Mouse (Mus musculus) ES-Bruce4 (cell line): ENCODE measurements at regions not wholly inside any gene's neighbourhood (a gene's known extent, or its start where the extent isn't known, plus 50 kb on each side); places are given as distances from the start of the nearest gene placed in this dataset.

Experiments used
- H3K27ac ChIP-seq: 2 replicates; pipeline ENCODE4 v1.5.1; 2012; ENCODE audit warnings: low read length, inconsistent platforms; ENCODE audit not compliant: insufficient read depth
- H3K27me3 ChIP-seq: 2 replicates; pipeline ENCODE4 v1.6.1; 2012; ENCODE audit warnings: mild to moderate bottlenecking, low read length, inconsistent platforms; ENCODE audit not compliant: control insufficient read depth, poor library complexity, insufficient read depth, severe bottlenecking
- H3K36me3 ChIP-seq: 2 replicates; pipeline ENCODE4 v1.6.1; 2012; ENCODE audit warnings: inconsistent platforms, mild to moderate bottlenecking, low read length, moderate library complexity; ENCODE audit not compliant: control insufficient read depth, poor library complexity, insufficient read depth, severe bottlenecking
- H3K4me1 ChIP-seq: one replicate; pipeline ENCODE4 v1.8.1; 2011; ENCODE audit warnings: low read length; ENCODE audit not compliant: control insufficient read depth, insufficient read depth
- H3K4me3 ChIP-seq: 2 replicates; pipeline ENCODE4 v1.5.1; 2011; ENCODE audit warnings: low read depth, mild to moderate bottlenecking, low read length
- H3K9ac ChIP-seq: 2 replicates; pipeline ENCODE4 v1.6.1; 2012; ENCODE audit warnings: low read depth, mild to moderate bottlenecking, inconsistent platforms; ENCODE audit not compliant: poor library complexity, severe bottlenecking
- H3K9me3 ChIP-seq: replicated peaks from 2 replicates; pipeline ENCODE4 v1.6.1; 2012; ENCODE audit warnings: mild to moderate bottlenecking, low read length, inconsistent platforms; ENCODE audit not compliant: control insufficient read depth, poor library complexity, insufficient read depth, severe bottlenecking
- CTCF ChIP-seq: IDR thresholded peaks from one replicate; pipeline ENCODE4 v1.8.1; 2011; ENCODE audit warnings: low read depth, low read length
- EP300 ChIP-seq: IDR thresholded peaks from 2 replicates; pipeline ENCODE4 v1.6.1; 2011; ENCODE audit warnings: low read depth, low read length; ENCODE audit not compliant: insufficient read depth
- POLR2A ChIP-seq: IDR thresholded peaks from one replicate; pipeline ENCODE4 v1.8.1; 2011; ENCODE audit warnings: low read length; ENCODE audit not compliant: insufficient read depth

DNA sequence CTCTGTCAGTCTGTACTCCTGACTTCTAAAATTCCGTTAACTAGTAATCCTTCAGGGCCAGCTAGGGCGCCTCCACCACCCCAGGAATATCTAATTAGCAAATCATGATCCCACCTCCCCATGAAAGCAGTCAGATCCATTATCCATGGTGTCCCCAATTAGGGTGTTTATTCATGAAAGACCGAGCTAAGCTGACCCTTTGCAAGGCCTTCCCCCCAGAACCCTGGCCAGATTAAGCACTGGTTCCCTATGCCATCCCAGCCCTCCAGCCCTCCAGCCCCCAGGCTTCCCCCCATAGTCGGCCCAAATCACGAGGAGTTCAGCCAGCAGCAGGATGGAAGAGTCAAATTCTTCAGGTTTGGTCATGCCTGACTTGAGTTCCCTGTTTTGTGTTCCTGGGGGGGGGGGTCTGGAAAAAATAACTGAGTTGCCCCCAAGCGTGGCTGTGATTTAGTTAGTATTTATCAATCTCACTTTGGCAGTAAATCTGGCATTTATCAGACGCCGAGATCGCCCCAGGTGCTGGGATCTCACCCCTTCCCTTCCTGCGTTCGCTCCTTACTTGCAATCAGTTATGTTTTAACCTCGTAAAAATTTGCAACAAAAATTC, 272.7 kb upstream of the Sall1 start:
- H3K9ac ChIP-seq = no peak overlapping the region
- no peak overlapping the region for H3K27ac ChIP-seq
- no peak overlapping the region for H3K4me3 ChIP-seq
- no peak for TF ChIP-seq CTCF
- TF ChIP-seq POLR2A = no peak
- TF ChIP-seq EP300 = no peak
- no peaks in the 10 kb centered on the region for H3K36me3 ChIP-seq
- H3K27me3 ChIP-seq = no peaks in the 10 kb centered on the region
- no peaks in the 10 kb centered on the region for H3K4me1 ChIP-seq
- no peaks in the 10 kb centered on the region for H3K9me3 ChIP-seq

DNA sequence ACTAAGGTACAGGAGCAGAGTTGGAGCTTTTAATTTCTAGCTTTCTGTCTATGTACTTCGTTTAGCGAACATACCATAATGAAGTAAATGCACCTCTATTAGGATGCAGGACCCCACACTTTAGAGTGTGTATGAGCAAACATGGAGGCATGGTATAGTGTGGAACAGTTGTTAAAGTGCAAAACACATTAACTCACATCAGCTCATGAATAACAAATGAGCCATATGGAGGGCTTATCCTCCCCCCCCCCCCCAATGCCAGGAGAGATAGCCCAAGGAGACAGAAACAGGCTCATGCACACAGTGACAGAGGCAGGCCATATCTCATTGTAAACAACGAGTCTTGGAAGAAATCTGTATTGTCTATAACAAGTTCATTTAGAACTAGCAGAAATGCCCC, 270.9 kb upstream of the Sall1 start:
- Histone ChIP-seq H3K9me3 (no peaks in the 10 kb centered on the region), H3K4me1 (no peaks in the 10 kb centered on the region), H3K27ac (no peak overlapping the region), H3K4me3 (no peak overlapping the region), H3K9ac (no peak overlapping the region), H3K36me3 (no peaks in the 10 kb centered on the region), H3K27me3 (no peaks in the 10 kb centered on the region)
- TF ChIP-seq CTCF = no peak
- TF ChIP-seq EP300 = no peak
- TF ChIP-seq POLR2A = no peak

DNA sequence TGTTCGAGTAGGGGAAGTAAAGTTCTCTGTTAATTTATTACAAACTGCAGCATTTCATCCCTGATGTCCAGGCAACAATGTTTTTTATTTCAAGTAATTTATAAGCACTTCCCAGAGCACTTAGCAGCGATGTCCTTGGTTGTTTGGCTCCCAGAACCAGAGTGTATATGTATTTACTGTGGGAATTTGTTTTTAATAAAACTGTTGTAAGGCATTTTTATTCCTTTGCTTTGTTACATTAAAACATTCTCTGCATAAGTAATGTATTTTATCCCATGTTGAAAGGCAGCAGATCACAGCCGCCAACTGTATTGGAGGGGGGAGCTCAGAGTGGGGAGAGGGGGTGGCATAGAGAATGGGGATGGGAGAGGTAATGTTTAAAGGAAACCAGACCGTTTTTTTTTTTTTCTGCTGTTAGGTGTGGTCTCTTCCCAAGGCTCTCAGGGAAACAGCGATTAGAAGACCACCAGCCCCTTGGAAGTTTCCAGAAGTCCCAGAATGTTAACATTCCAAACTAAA, 266.8 kb upstream of the Sall1 start:
- H3K27ac ChIP-seq = no peak overlapping the region
- no peaks in the 10 kb centered on the region for H3K36me3 ChIP-seq
- H3K27me3 ChIP-seq = no peaks in the 10 kb centered on the region
- no peak overlapping the region for H3K9ac ChIP-seq
- H3K4me3 ChIP-seq = no peak overlapping the region
- H3K4me1 ChIP-seq = no peaks in the 10 kb centered on the region
- TF ChIP-seq POLR2A (no peak), CTCF (no peak), EP300 (no peak)
- no peaks in the 10 kb centered on the region for H3K9me3 ChIP-seq

DNA sequence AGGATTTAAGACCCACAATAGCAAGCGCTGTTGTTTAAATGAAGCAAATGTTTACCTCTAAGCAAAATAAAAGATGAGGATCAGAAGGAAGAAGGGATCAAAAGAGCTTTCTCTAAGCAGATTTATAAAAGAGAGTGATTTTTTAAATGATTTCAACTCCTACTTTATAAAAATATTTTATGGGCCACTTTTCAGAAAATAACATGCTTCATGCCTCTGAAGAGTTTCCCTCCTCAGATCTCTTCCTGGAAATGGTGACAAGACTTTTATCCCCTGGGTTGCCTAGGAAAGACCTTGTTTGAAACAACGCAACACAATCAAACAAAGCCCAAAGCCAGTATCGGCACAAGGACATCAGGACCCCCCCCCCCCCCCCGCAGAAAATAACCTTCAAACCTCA, 265.6 kb upstream of the Sall1 start:
- Histone ChIP-seq H3K4me3 (no peak overlapping the region), H3K9ac (no peak overlapping the region), H3K4me1 (no peaks in the 10 kb centered on the region), H3K27ac (no peak overlapping the region), H3K9me3 (no peaks in the 10 kb centered on the region), H3K36me3 (no peaks in the 10 kb centered on the region), H3K27me3 (no peaks in the 10 kb centered on the region)
- no peak for TF ChIP-seq POLR2A
- no peak for TF ChIP-seq EP300
- TF ChIP-seq CTCF = no peak

DNA sequence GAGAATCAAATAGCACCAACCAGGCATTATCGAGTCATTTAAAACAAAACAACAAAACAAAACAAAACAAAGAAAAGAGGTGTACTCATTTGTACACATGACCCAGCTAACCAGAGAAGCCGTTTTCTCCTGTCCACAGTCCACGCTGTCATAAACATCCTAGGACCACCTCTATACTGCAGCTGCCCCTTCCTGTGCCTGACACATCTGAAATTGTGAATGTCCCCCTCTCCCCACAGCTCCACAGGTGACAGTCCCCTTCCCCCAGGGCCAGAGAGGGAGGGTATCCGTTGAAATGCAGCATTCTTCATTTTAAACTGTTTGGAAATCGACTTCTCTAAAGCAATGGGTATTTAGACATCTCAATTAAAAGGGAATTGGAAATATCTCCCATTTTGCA, 265.0 kb upstream of the Sall1 start:
- Histone ChIP-seq H3K9ac (no peak overlapping the region), H3K4me3 (no peak overlapping the region), H3K9me3 (no peaks in the 10 kb centered on the region), H3K4me1 (no peaks in the 10 kb centered on the region), H3K27me3 (no peaks in the 10 kb centered on the region), H3K27ac (no peak overlapping the region), H3K36me3 (no peaks in the 10 kb centered on the region)
- TF ChIP-seq POLR2A (no peak), CTCF (no peak), EP300 (no peak)

DNA sequence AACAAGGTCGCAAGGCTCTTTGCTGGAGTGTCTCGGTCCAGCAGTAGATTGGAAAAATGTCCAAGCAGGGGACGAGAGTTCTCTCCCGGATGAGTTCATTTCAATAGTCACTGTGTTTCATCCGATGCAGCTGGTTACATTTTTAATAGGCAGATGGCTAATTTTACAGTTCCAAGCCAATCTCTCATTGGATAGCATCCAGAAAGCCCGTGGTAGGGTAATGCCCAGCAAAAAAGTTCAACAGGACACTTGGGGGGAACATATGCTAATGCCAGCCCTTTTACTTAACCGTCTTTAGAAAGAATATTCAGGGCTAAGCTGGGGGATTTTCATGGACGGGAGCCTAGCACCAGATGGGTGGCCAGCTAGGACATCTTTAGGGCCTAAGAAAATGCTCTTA, 264.6 kb upstream of the Sall1 start:
- H3K4me1 ChIP-seq = no peaks in the 10 kb centered on the region
- no peak overlapping the region for H3K4me3 ChIP-seq
- H3K9me3 ChIP-seq = no peaks in the 10 kb centered on the region
- TF ChIP-seq POLR2A (no peak), CTCF (no peak), EP300 (no peak)
- no peak overlapping the region for H3K9ac ChIP-seq
- H3K27me3 ChIP-seq = no peaks in the 10 kb centered on the region
- no peaks in the 10 kb centered on the region for H3K36me3 ChIP-seq
- no peak overlapping the region for H3K27ac ChIP-seq
